Mouse (Mus musculus) layer of hippocampus, adult 9-11 months (tissue): ENCODE measurements at regions not wholly inside any gene's neighbourhood (a gene's known extent, or its start where the extent isn't known, plus 50 kb on each side); places are given as distances from the start of the nearest gene placed in this dataset.

ENCODE experiments used
- DNase-seq: peaks from one replicate; pipeline ENCODE4 v3.0.0; 2022

- no peak for DNase-seq
These were observed 249.5 kb downstream of the Gm49356 start for GRCm38 (mm10) chr15:59138393-59139107.

DNA sequence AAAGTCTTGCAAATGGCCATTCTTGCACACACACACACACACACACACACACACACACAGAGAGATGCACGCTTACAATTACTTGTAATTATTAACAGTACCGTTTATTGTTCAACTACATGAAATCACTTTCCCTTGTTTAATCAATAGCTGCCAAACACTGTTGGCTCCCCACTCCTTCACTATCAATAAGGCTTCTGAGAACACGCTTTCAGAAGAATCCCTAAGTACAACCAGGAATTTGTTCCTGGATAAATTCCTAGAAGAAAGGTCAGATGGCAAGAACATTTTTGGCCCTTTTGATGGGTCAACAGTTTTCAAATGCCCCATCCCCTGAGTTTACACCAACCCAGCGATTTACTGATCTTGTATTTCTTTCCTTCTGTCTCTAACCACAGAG is 252.5 kb downstream of the Gm49356 start:
- DNase-seq = no peak

DNA sequence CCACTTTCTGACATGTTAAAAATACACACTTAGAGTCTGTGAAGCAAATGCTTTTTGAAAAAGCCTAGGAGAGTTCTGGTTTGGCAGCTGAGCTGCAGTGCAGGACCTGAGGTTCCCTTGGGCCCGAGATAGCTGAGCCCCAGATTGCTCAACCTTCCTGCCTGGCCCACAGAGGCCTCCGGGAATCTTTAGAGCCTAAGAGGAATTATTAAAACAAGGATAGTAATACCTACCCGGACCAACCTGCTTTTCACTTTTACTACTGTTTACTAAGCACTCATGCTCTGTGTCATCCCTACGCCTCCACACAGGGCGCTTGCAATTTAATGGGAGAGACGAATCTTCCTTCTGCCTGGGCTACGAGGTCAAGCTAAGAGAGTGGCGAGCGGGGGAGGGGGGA is 253.4 kb downstream of the Gm49356 start:
- no peak for DNase-seq

DNA sequence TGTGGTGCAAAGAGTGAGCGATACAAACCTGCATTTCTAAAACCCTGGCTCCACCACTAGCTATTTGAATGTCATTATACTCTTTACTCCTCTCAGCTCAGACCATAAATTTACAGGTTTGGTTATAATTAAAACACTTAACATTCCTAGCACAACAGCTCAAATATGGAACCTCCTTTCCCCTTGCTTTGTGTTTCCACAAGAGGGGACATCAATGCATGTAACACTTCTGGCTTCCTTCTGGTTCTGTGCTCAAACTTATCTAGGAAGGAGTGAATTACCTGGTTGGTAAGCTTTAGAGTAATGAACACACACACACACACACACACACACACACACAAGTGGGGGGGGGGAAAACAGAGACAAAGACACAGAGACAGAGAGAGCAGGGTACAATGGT is 254.8 kb downstream of the Gm49356 start:
- no peak for DNase-seq

DNA sequence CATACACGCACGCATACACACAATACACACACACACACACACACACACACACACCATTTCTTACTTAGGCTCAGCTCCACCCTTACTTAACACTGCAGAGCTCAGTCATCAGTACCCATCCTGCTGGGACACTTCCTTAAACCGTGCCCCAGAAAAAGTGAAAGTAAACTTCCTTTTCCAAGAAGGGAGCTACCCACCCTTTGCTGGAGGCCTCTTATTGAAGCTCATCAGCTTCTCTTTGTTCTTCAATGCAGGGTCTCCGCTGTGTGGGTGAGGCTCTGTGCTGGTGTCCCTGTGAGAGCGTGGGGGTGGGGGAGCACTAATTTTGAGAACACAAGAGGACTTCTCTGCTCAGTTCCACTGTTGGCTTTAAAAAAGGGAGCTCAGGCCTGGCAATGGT is 256.6 kb downstream of the Gm49356 start:
- DNase-seq = no peak

- DNase-seq = no peak
These were observed 257.0 kb downstream of the Gm49356 start for GRCm38 (mm10) chr15:59146111-59146510.

- no peak for DNase-seq
These were observed 257.5 kb downstream of the Gm49356 start for GRCm38 (mm10) chr15:59146586-59147085.

DNA sequence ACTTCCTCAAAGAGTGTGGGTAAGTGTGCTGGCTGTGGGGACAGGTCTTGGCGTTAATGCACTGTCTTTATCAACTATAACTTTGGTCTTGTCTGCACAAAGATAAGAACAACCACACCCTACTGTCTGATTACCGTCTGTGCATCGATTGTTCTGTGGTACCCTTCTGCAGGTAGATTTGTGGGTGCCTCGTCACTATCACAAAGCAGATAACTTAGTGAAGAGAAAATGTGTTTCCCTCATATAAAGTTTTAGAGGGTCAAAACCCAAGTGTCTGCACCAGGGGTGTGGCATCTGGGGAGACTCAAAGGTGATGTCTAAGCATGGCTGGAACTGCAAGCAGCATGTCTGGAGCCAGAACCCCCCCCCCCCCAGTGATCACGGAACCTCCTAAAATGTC is 259.4 kb downstream of the Gm49356 start:
- no peak for DNase-seq

- no peak for DNase-seq
These were observed 262.4 kb downstream of the Gm49356 start for GRCm38 (mm10) chr15:59151506-59151905.

DNA sequence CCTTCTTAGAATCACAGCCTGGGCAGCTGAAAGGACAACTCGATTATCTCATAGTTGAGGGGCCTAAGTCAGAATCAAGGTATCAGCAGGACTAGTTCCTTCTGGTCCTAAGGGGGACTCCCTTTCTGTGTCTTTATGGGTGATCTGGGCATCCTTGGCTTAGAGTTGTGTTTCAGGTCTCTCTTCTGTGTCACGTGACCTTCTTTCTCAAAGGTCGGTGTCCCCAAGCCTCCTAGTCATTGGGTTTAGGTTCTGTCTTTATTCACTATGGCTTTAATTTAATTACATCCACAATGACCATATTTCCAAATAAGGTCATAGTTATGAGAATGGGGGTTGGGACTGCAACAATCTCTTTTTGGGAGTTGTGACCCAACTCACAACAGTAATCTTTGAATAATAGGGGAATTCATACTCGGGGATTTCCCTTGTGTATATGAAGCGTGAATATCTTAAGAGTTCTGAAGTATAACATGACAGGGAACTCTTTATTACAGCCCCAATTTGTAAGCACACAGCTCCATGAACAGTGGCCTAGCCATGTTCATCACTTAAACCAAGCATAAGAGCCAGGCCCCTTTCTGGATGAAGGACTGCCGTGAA is 263.8 kb downstream of the Gm49356 start:
- no peak for DNase-seq

- DNase-seq = no peak
These were observed 264.5 kb downstream of the Gm49356 start for GRCm38 (mm10) chr15:59153416-59154250.

GRCm38 (mm10) chr15:59154407-59155288 is 265.6 kb downstream of the Gm49356 start:
- no peak for DNase-seq

DNA sequence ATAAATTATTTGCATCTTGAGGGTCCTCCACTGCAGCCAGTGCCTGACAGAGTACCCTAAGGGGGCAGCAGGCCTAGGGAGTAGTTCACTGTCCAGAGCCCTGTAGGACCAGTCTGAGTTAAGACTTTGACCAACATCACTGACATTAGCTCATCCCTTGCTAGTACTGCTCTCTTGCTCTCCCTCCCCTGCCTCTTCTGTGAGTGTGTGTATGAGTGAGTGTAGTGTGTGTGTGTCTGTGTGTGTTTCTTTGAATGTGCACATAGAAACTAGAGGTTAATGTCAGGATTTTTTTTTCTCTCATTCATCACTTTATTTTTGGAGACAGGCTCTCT is 266.2 kb downstream of the Gm49356 start:
- no peak for DNase-seq

- no peak for DNase-seq
These were observed 267.2 kb downstream of the Gm49356 start for GRCm38 (mm10) chr15:59156328-59156727.

DNA sequence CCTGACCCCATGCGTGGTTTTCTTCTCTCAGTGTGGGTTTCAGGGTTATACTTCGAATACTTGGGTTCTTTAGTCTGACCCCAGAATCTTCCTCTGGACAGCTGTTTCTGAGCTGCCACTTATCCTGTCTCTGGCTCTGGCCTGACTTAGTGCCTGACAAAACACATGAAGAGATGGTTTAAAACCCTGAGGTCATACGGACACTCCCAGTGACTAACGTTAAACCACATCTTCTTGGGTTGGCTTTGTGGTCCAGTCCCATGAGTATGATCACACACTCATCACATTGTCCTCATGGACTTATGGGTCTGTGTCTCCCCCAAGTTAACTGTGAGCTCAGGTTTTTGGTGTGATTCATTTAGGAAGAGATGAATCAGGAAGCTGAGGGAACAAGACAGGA is 269.7 kb downstream of the Gm49356 start:
- DNase-seq = no peak

DNA sequence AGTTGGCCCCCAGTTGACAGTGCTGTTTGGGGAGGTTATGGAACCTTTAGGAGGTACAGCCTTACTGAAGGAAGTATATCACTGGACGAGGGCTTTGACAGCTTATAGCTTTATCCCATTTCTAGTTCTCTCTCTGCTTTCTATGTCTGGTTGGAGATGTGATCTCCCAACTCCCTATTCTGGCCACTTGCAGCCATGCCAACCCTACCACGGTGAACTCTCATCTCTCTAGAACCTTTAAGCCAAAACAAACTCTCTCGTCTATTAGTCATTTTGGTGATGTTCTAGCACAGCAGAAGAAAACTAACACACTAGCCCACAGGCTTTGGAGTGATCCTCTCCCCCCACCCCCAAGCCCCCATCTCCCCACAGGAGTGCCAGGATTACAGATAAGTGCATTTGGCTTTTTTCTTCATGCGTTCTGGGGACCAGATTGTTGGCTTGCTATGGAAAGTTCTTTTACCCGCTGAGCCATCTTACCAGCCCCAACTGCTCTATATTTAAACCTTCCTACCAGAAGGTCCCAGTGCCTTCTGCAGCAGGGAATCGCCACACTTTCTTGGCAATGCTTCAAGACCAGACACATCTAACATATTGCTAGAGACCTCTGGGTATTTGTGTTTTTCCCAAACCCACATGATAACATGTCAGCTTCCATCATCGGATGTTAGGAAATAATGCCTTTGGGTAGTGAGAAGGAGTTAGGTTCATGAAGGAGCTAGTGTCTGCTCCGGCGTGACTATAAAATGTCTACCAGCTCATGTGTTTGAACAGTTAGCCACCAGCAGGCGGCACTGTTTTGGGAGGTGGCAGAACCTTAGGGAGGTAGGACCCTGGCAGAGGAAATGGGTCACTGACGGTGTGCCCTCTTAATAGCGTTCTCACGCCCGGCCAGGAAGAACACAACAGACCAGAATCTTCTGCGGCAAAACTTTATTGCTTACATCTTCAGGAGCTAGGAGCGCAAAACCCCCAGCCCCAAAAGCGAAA is 272.1 kb downstream of the Gm49356 start:
- no peak for DNase-seq

GRCm38 (mm10) chr15:59167937-59168659 is 279.0 kb downstream of the Gm49356 start:
- DNase-seq = no peak

GRCm38 (mm10) chr15:59168660-59169170 is 279.6 kb downstream of the Gm49356 start:
- DNase-seq = no peak

DNA sequence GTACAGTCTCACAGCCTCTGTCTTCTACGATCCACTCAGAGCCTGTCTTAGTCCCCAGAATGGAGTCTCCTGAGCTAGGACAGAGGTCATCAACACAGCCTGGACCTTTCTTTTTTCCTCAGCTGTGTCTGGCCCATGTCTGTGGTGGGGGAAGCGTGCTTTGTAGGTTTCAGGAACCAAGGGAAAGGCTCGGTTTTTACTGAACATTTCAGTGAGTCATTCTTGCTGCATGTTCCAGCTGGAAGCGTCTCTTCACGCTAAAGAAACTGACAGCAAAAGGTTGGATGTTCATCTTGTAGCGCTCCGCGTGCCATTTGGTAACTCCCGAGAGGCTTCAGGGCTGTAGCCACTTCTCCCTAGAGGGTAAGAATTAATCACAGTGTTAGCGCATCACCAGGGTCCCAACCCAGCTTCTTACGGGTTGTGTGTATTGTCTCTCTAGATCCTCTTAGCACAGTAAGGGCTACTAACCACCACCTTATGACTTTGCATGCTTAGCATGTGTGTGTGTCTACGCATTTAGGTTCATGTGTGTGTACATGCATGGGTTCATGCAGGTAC is 280.2 kb downstream of the Gm49356 start:
- no peak for DNase-seq

DNA sequence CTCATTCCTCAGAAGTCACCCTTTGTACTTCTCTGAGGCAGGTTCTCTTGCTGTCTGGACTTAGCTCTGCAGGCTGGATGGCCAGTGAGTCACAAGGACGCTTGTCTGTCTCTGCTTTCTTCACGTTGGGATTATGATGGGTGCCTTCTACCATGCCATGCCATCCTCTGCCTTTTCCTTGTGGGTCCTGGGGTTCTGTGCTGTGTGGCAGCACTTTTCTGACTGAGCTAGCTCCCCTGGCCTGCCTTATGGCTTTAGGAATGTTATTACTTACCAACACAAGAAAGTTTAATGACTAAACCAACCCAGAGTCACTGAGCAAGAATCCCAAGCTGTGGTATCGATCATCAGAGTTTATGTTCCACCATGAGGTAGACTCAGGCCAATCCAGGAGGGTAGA is 280.7 kb downstream of the Gm49356 start:
- DNase-seq = no peak
